In the genomic region with DNA sequence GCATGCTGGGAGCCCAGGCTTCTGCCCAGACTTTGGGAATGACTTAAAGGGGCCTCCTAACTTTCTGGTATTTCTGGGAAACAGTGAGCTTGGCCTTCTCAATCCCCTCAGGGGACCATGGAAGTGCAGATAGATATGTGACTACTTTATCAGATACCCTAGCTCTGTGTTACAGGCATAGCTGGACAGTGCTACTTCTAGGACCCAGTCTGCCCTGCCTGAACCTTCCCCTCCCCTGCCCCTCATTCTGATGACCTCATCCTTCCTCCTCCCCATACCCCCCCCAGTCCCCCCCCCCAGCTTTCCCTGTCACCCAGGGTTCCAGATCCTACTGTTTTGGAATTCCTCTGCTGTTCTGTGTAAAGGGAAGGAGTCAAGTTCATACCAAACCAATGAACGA, we compare ENCODE assay signal across 13 mouse cellular contexts. TPM values are rescaled to one million over a fixed set of nuclear protein-coding genes. Genes with fewer than 3 reads are reported as not detected.
DNase-seq lines count a peak whose midpoint lies in the region; ATAC-seq and TF ChIP-seq lines count a peak whose summit lies in the region.
"Not testable (repeated sequence)": the region's sequence is repeated elsewhere in the genome, so short reads cannot be mapped to it uniquely, and the experiment has no call there.
"Had no signal": no experiment of that assay in that cellular context is flagged by ENCODE, and none has a peak within 500 bp of the region (broad histone marks: within the 10 kb centered on the region; RNA-seq: fewer than 3 reads in every experiment).

No protein-coding gene starts in this region.

- TF ChIP-seq EP300 in heart, postnatal 0 days (IDR thresholded peaks at IDR 0.05; ENCODE audit: low read depth); lung, postnatal 0 days (IDR thresholded peaks at IDR 0.05); stomach, postnatal 0 days (optimal IDR thresholded peaks at IDR 0.05): not testable (repeated sequence)

- H3K27ac ChIP-seq in heart, embryonic 14.5 days (replicated peaks in 1 of 2; ENCODE audit: control insufficient read depth in 1 of 2, insufficient read depth in 1 of 2, low read depth in 2 of 2, low read length in 2 of 2); heart, embryonic 15.5 days; heart, embryonic 16.5 days (ENCODE audit: low read length); heart, postnatal 0 days (ENCODE audit: low read depth); intestine, embryonic 15.5 days; lung, postnatal 0 days (ENCODE audit: low read length); stomach, postnatal 0 days (replicated peaks): not testable (repeated sequence)

- not testable (repeated sequence) for H3K9ac ChIP-seq in heart, embryonic 14.5 days (ENCODE audit: low read length); heart, embryonic 15.5 days; heart, embryonic 16.5 days (ENCODE audit: low read length); heart, postnatal 0 days (replicated peaks; ENCODE audit: low read depth, low read length); intestine, embryonic 15.5 days; lung, postnatal 0 days (replicated peaks; ENCODE audit: low read depth); stomach, postnatal 0 days (ENCODE audit: low read length)

- H3K4me3 ChIP-seq in heart, embryonic 14.5 days (ENCODE audit: control insufficient read depth in 1 of 2, insufficient read depth in 1 of 2, low read depth in 1 of 2, low read length in 2 of 2); heart, embryonic 15.5 days; heart, embryonic 16.5 days (ENCODE audit: low read length); heart, postnatal 0 days (ENCODE audit: low read depth, low read length); intestine, embryonic 15.5 days (replicated peaks); lung, postnatal 0 days (ENCODE audit: low read depth, low read length); stomach, postnatal 0 days (ENCODE audit: low read depth, low read length): not testable (repeated sequence)

- not testable (repeated sequence) for DNase-seq in heart, postnatal 0 days (ENCODE audit: low spot score); lung, postnatal 0 days (ENCODE audit: low spot score); stomach, postnatal 0 days (ENCODE audit: low spot score)

- not testable (repeated sequence) for H3K4me1 ChIP-seq in heart, embryonic 14.5 days (ENCODE audit: control insufficient read depth in 2 of 2, insufficient read depth in 2 of 2, low read length in 2 of 2); heart, embryonic 15.5 days (replicated peaks); heart, embryonic 16.5 days (ENCODE audit: control insufficient read depth, insufficient read depth, low read length); heart, postnatal 0 days (ENCODE audit: control insufficient read depth, insufficient read depth); intestine, embryonic 15.5 days (replicated peaks); lung, postnatal 0 days (ENCODE audit: insufficient read depth, low read depth, low read length); stomach, postnatal 0 days (replicated peaks; ENCODE audit: control insufficient read depth, insufficient read depth)

- H3K4me2 ChIP-seq in heart, embryonic 14.5 days (ENCODE audit: low read length); heart, embryonic 15.5 days; heart, embryonic 16.5 days (ENCODE audit: low read depth, low read length); heart, postnatal 0 days (ENCODE audit: low read depth, low read length); intestine, embryonic 15.5 days (replicated peaks); lung, postnatal 0 days (replicated peaks; ENCODE audit: low read depth, low read length); stomach, postnatal 0 days (replicated peaks; ENCODE audit: low read depth): not testable (repeated sequence)

- peak; percentile 28; the same call in 1 of the 2 replicates for ATAC-seq in heart, embryonic 14.5 days (ENCODE audit: insufficient number of reproducible peaks, insufficient read depth, low FRiP score, low read depth)
- 0 out of 2 replicates have a peak, but pooled peaks have one; percentile 20 for ATAC-seq in heart, embryonic 15.5 days (replicated peaks; ENCODE audit: insufficient number of reproducible peaks, insufficient read depth, low FRiP score, low read depth)
- ATAC-seq in heart, embryonic 16.5 days (replicated peaks; ENCODE audit: extremely low read depth, insufficient read depth, low FRiP score): 0 out of 2 replicates have a peak, but pooled peaks have one; percentile 16
- peak; percentile 34; the same call in 1 of the 2 replicates for ATAC-seq in heart, postnatal 0 days (ENCODE audit: insufficient read depth, low read depth)
- ATAC-seq in intestine, embryonic 15.5 days: peak; percentile 44; the same call in 1 of the 2 replicates
- ATAC-seq in lung, postnatal 0 days: peak; percentile 56
- peak; percentile 51; the same call in 1 of the 2 replicates for ATAC-seq in stomach, postnatal 0 days (ENCODE audit: low FRiP score, low TSS enrichment)

- H3K36me3 ChIP-seq in heart, embryonic 14.5 days (ENCODE audit: control insufficient read depth, insufficient read depth, low read length); heart, embryonic 15.5 days; heart, embryonic 16.5 days (ENCODE audit: control insufficient read depth, insufficient read depth); heart, postnatal 0 days (replicated peaks; ENCODE audit: control insufficient read depth, insufficient read depth, low read length); intestine, embryonic 15.5 days; lung, postnatal 0 days (ENCODE audit: insufficient read depth, low read length); stomach, postnatal 0 days (ENCODE audit: control insufficient read depth, insufficient read depth, low read length): not testable (repeated sequence)

- H3K27me3 ChIP-seq in heart, embryonic 14.5 days (ENCODE audit: control insufficient read depth, insufficient read depth, low read length); heart, embryonic 15.5 days; heart, embryonic 16.5 days (ENCODE audit: control insufficient read depth, insufficient read depth, low read length); heart, postnatal 0 days (ENCODE audit: control insufficient read depth, insufficient read depth, low read length); intestine, embryonic 15.5 days (replicated peaks); lung, postnatal 0 days (replicated peaks; ENCODE audit: insufficient read depth, low read length); stomach, postnatal 0 days (ENCODE audit: control insufficient read depth, insufficient read depth, low read length): not testable (repeated sequence)

- not testable (repeated sequence) for TF ChIP-seq CTCF in heart, postnatal 0 days (IDR thresholded peaks at IDR 0.05; ENCODE audit: low read depth); lung, postnatal 0 days (IDR thresholded peaks at IDR 0.05); stomach, postnatal 0 days (IDR thresholded peaks at IDR 0.05; ENCODE audit: low read depth)

- no CpG with 5 or more reads among the region's 1 CpGs for WGBS in heart, embryonic 14.5 days
- no CpG with 5 or more reads among the region's 1 CpGs for WGBS in heart, embryonic 15.5 days
- no CpG with 5 or more reads among the region's 1 CpGs for WGBS in heart, embryonic 16.5 days
- WGBS in heart, postnatal 0 days: no CpG with 5 or more reads among the region's 1 CpGs
- WGBS in intestine, embryonic 15.5 days: no CpG with 5 or more reads among the region's 1 CpGs
- WGBS in lung, postnatal 0 days: no CpG with 5 or more reads among the region's 1 CpGs
- no CpG with 5 or more reads among the region's 1 CpGs for WGBS in stomach, postnatal 0 days

- not testable (repeated sequence) for H3K9me3 ChIP-seq in heart, embryonic 14.5 days (ENCODE audit: control insufficient read depth, low read length); heart, embryonic 15.5 days (replicated peaks); heart, embryonic 16.5 days (replicated peaks; ENCODE audit: control insufficient read depth, low read length); heart, postnatal 0 days (replicated peaks; ENCODE audit: control insufficient read depth, low read length); intestine, embryonic 15.5 days; lung, postnatal 0 days (ENCODE audit: low read length); stomach, postnatal 0 days (ENCODE audit: control insufficient read depth, low read length)

RNA-seq across cellular contexts. Expression of a gene that starts 56.2 kb away (rescaled TPM):
- polyA plus RNA-seq in heart, embryonic 14.5 days (2014; fragmentation: Nextera tagmentation; extraction: Ambion mirVana): not detected in 2 replicates
- polyA plus RNA-seq in heart, embryonic 15.5 days (2015; fragmentation: Nextera tagmentation; extraction: Ambion mirVana): not detected in 2 replicates
- not detected in 2 replicates for polyA plus RNA-seq in heart, embryonic 16.5 days (2015; fragmentation: Nextera tagmentation; extraction: Ambion mirVana)
- not detected in 2 replicates for total RNA-seq in heart, postnatal 0 days (2014; rRNA removed; ENCODE audit: low replicate concordance)
- not detected in 2 replicates for polyA plus RNA-seq in heart, postnatal 0 days (2015; fragmentation: Nextera tagmentation; extraction: Ambion mirVana)
- not detected in 2 replicates for polyA plus RNA-seq in intestine, embryonic 15.5 days (2015; fragmentation: Nextera tagmentation; extraction: Ambion mirVana)
- polyA plus RNA-seq in lung, postnatal 0 days (2015; fragmentation: Nextera tagmentation; extraction: Ambion mirVana): not detected in 2 replicates
- polyA plus RNA-seq in stomach, postnatal 0 days (2015; fragmentation: Nextera tagmentation; extraction: Ambion mirVana): not detected in 2 replicates
- total RNA-seq: CH12.LX, ES-E14, MEL had no signal
- polyA plus RNA-seq: activated CD4-positive, CD25-positive, alpha-beta regulatory T cell, adult 4 months; brain, embryonic 14.5 days; C2C12 had no signal
